Mouse (Mus musculus): ENCODE measurements around the gene Naip2.

Naip2 gene

GRCm38 (mm10) chr13:100107652-100108472 lies 94.0 kb downstream of the Naip2 start, which contains the start of gene Serf1:
Serf1 (plus strand) TSS chr13:100108012.
- DNase-seq (ENCODE audit: low spot score), result peak; percentile 55

DNA sequence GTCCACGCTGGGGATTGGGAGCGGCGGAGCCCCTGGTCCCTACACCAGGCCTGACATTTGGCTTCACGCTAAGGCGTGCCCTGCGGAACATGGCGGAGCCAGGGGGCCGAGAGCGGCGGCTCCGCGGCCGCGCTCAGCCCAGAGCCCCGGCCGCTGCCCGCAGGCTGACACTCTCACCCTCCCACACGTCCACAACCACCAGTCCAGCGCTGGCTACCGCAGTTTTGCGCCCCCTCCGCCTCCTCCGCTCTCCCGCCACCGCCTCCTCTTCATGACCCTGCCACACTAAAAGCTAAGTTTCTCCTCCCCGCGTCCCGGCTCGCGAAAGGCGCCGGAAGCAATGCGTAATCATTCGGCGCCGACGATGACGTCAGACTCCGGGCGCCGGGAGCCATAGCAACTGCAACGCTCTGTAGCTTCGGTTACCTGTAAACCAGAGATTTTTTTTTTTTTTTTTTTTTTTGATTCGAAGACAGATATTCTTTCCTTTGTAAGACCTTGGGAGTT lies 98.1 kb downstream of the Naip2 start, which contains the start of gene Bdp1:
Gene Bdp1, minus strand, starts transcription at position 323 of the 507 bp plus-strand sequence.
- peak; percentile 86 for DNase-seq (ENCODE audit: low spot score)

GRCm38 (mm10) chr13:100103052-100103658 lies 98.7 kb downstream of the Naip2 start:
- no peak for DNase-seq (ENCODE audit: low spot score)

DNA sequence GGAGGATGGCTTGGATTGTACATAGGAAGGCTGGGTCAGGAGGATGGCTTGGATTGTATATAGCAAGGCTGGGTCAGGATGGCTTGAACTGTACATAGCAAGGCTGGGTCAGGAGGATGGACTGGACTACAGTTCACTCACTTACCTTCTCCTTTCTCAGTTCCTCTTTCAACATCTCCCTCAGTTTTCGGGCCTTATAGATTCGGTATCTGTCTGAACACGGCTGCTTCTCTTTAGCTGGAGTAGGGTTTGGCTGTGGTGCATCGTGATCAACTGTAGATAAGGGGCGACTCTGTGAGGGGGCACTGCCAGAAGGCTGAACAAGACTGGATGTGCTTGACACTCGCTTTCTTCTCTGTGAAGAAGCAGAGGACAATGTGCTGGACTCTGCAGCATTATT lies 103.1 kb downstream of the Naip2 start:
- no peak for DNase-seq (ENCODE audit: low spot score)
